Mouse (Mus musculus) CH12.LX (cell line): Measurements from ENCODE around the gene Elob. TPM values are rescaled to one million over a fixed set of nuclear protein-coding genes. Genes with fewer than 3 reads are reported as not detected.

ENCODE experiments used
- DNase-seq: peaks from one replicate; pipeline ENCODE4 v3.0.0-alpha.2; 2013; ENCODE audit errors: extremely low read depth
- H3K27ac ChIP-seq: 2 replicates; pipeline ENCODE4 v1.5.1; 2012; ENCODE audit warnings: low read depth, mild to moderate bottlenecking, control low read depth, moderate library complexity; ENCODE audit not compliant: insufficient read depth
- H3K27me3 ChIP-seq: replicated peaks from 2 replicates; pipeline ENCODE3; 2012; ENCODE audit warnings: inconsistent platforms
- H3K36me3 ChIP-seq, 2 experiments: replicated peaks in 1 of 2; 2 replicates each; pipeline versions ENCODE3 to v1.6.1; 2012; ENCODE audit warnings: inconsistent platforms in 1 of 2, low read length in 1 of 2, mild to moderate bottlenecking in 1 of 2, mixed read lengths in 1 of 2, moderate library complexity in 1 of 2; ENCODE audit not compliant: control insufficient read depth in 1 of 2, insufficient read depth in 1 of 2
- H3K4me1 ChIP-seq, 2 experiments: 2 replicates each; pipeline ENCODE4 v1.6.1; 2012; ENCODE audit warnings: inconsistent platforms in 1 of 2, moderate library complexity in 1 of 2; ENCODE audit not compliant: insufficient read depth in 2 of 2, control insufficient read depth in 1 of 2
- H3K4me2 ChIP-seq: 2 replicates; pipeline ENCODE4 v1.6.1; 2012; ENCODE audit warnings: low read depth, mild to moderate bottlenecking, control low read depth; ENCODE audit not compliant: poor library complexity, insufficient read depth, severe bottlenecking
- H3K4me3 ChIP-seq, 3 experiments: fragments of 150-350 bp in 1 of 3; sonication (generic) in 1 of 3; replicated peaks in 1 of 3; 2 replicates each; pipeline versions ENCODE3 to v1.5.1; 2011 to 2012; ENCODE audit warnings: low read depth in 2 of 3, low read length in 2 of 3, mild to moderate bottlenecking in 2 of 3, moderate library complexity in 2 of 3, control low read depth in 1 of 3, improper control_type of control experiment in 1 of 3, inconsistent platforms in 1 of 3, mixed read lengths in 1 of 3; ENCODE audit not compliant: poor library complexity in 1 of 3
- H3K79me2 ChIP-seq: replicated peaks from 2 replicates; pipeline ENCODE4 v1.6.1; 2012; ENCODE audit warnings: mild to moderate bottlenecking, moderate library complexity; ENCODE audit not compliant: control insufficient read depth, poor library complexity, insufficient read depth, severe bottlenecking; ENCODE audit errors: extremely low read depth
- H3K9ac ChIP-seq: 2 replicates; pipeline ENCODE4 v1.6.1; 2012; ENCODE audit warnings: low read depth, mild to moderate bottlenecking, control low read depth, moderate library complexity; ENCODE audit not compliant: insufficient read depth
- H3K9me3 ChIP-seq: replicated peaks from 2 replicates; pipeline ENCODE3; 2012; ENCODE audit warnings: low read length, inconsistent platforms, mixed read lengths
- BHLHE40 ChIP-seq: IDR thresholded peaks from 2 replicates; pipeline ENCODE4 v1.6.1; 2011; ENCODE audit warnings: mild to moderate bottlenecking, low read depth, low read length, improper control_type of control experiment
- CTCF ChIP-seq, 2 experiments: IDR thresholded peaks in 1 of 2; conservative IDR thresholded peaks in 1 of 2; 2 replicates each; pipeline ENCODE4 v1.5.1; 2011 to 2012; ENCODE audit warnings: low read depth in 2 of 2, low read length in 2 of 2, improper control_type of control experiment in 1 of 2, inconsistent platforms in 1 of 2, mild to moderate bottlenecking in 1 of 2, moderate library complexity in 1 of 2
- ELF1 ChIP-seq: IDR thresholded peaks from 2 replicates; pipeline ENCODE4 v1.6.1; 2014; ENCODE audit warnings: low read depth, mild to moderate bottlenecking, inconsistent platforms, low read length, improper control_type of control experiment
- IRF4 ChIP-seq: IDR thresholded peaks from 2 replicates; pipeline ENCODE4 v1.6.1; 2014; ENCODE audit warnings: low read depth, mild to moderate bottlenecking, inconsistent platforms, low read length, improper control_type of control experiment
- MAFK ChIP-seq: IDR thresholded peaks from 2 replicates; pipeline ENCODE4 v1.6.1; 2011; ENCODE audit warnings: low read length, improper control_type of control experiment; ENCODE audit not compliant: insufficient replicate concordance
- MAX ChIP-seq: IDR thresholded peaks from 2 replicates; pipeline ENCODE4 v1.6.1; 2011; ENCODE audit warnings: low read length, improper control_type of control experiment
- MXI1 ChIP-seq: IDR thresholded peaks from 2 replicates; pipeline ENCODE4 v1.6.1; 2011; ENCODE audit warnings: mild to moderate bottlenecking, low read depth, low read length, improper control_type of control experiment
- MYC ChIP-seq: IDR thresholded peaks from 2 replicates; pipeline ENCODE4 v1.6.1; 2011; ENCODE audit warnings: low read depth, mild to moderate bottlenecking, improper control_type of control experiment, low read length
- POLR2A ChIP-seq: IDR thresholded peaks from 2 replicates; pipeline ENCODE4 v1.6.1; 2011; ENCODE audit warnings: low read depth, mild to moderate bottlenecking, improper control_type of control experiment, low read length
- RAD21 ChIP-seq: IDR thresholded peaks from 2 replicates; pipeline ENCODE4 v1.6.1; 2011; ENCODE audit warnings: low read depth, mild to moderate bottlenecking, low read length, improper control_type of control experiment, moderate library complexity
- SMC3 ChIP-seq: IDR thresholded peaks from 2 replicates; pipeline ENCODE4 v1.6.1; 2011; ENCODE audit warnings: low read depth, low read length, improper control_type of control experiment
- TCF12 ChIP-seq: IDR thresholded peaks from 2 replicates; pipeline ENCODE4 v1.6.1; 2014; ENCODE audit warnings: low read depth, mild to moderate bottlenecking, inconsistent platforms, low read length, improper control_type of control experiment
- USF1 ChIP-seq: IDR thresholded peaks from 2 replicates; pipeline ENCODE4 v1.6.1; 2014; ENCODE audit warnings: low read depth, mild to moderate bottlenecking, inconsistent platforms, low read length, improper control_type of control experiment
- ZMIZ1 ChIP-seq: IDR thresholded peaks from 2 replicates; pipeline ENCODE4 v1.6.1; 2012; ENCODE audit warnings: low read depth, mild to moderate bottlenecking, inconsistent platforms, low read length, improper control_type of control experiment
- ZNF384 ChIP-seq: IDR thresholded peaks from 2 replicates; pipeline ENCODE4 v1.6.1; 2012; ENCODE audit warnings: low read depth, low read length, improper control_type of control experiment, inconsistent platforms
- dilution Hi-C: fragments of 300-500 bp; cut with MboI; formaldehyde crosslinking; loops from 2 replicates; pipeline ENCODE4 v1.14.3; 2020; ENCODE audit warnings: low sequenced_read_pairs; ENCODE audit not compliant: extremely low pct_unique_long_range_greater_than_20kb, extremely low pct_ligation_motif_present
- in situ Hi-C: fragments of 300-500 bp; cut with MboI; formaldehyde crosslinking; loops from 3 replicates; pipeline ENCODE4 v1.14.3; 2019; ENCODE audit warnings: low sequenced_read_pairs, low pct_ligation_motif_present, low pct_unique_long_range_greater_than_20kb, mixed read lengths
- polyA plus RNA-seq: library from polyadenylated mRNA; unstranded; fragments of >175 nt; gene quantifications from 2 replicates; pipeline ENCODE4 v1.2.1, GENCODE M21; 2012; ENCODE audit warnings: low read depth; ENCODE audit not compliant: insufficient read length
- total RNA-seq, 2 experiments: library from RNA; depleted of rRNA; stranded (reverse); fragments of 300-350 nt in 1 of 2; fragments of >200 nt in 1 of 2; gene quantifications; 2 replicates each; pipeline ENCODE4 v1.2.3; 2012 to 2014

Elob gene
- total and polyA plus RNA-seq, 3 experiments: 306 to 534 (median 386) TPM

GRCm38 (mm10) chr17:23843812-23844273 is 14.9 kb upstream of the Elob start, which contains the start of the genes Prss32 and Prss41:
Prss32 (plus strand) TSS chr17:23843855.
Prss41 (minus strand) TSS chr17:23844172.
- in situ Hi-C loops: no loop called here
- H3K4me2 ChIP-seq: peak within 1 kb of the TSS; percentile 13; the same call in 1 of the 2 replicates
- H3K4me1 ChIP-seq: peaks cover 4 to 5% of the 10 kb centered on the region in 2 experiments; a peak in 1 of 4 replicates
- DNase-seq: peak; percentile 48
- no peaks in the 10 kb centered on the region for H3K9me3 ChIP-seq
- no peaks in the 10 kb centered on the region for H3K27me3 ChIP-seq
- no peak within 1 kb of the TSS for H3K27ac ChIP-seq
- H3K4me3 ChIP-seq: peak within 1 kb of the TSS in 1 of 3 experiments; percentile 11
- no peaks in the 10 kb centered on the region for H3K79me2 ChIP-seq
- dilution Hi-C loops: no loop called here
- no peak within 1 kb of the TSS for H3K9ac ChIP-seq
- H3K36me3 ChIP-seq: no peaks in the 10 kb centered on the region
- TF ChIP-seq SMC3 (peak; percentile 40), BHLHE40 (peak; percentile 82), ELF1 (no peak), ZMIZ1 (no peak), MXI1 (no peak), MAX (0 out of 2 replicates have a peak, but pooled peaks have one; percentile 35), ZNF384 (no peak), IRF4 (no peak), USF1 (peak; percentile 31; the same call in 1 of the 2 replicates), CTCF (conservative IDR thresholded peaks at IDR 0.05 in 1 of 2, IDR thresholded peaks at IDR 0.05 in 1 of 2; ENCODE audit: low read depth in 2 of 2, low read length in 2 of 2) (peak; percentile 35 to 76; a peak in 3 of 4 replicates), POLR2A (no peak), RAD21 (peak; percentile 48), TCF12 (0 out of 2 replicates have a peak, but pooled peaks have one; percentile 37)

- no peak overlapping the region for H3K9ac ChIP-seq
- peak overlapping the region in 1 of 3 experiments; percentile 11 for H3K4me3 ChIP-seq
- DNase-seq: no peak
These were observed 14.3 kb upstream of the Elob start for GRCm38 (mm10) chr17:23843141-23843811.

More at GRCm38 (mm10) chr17:23843141-23843811, 14.3 kb upstream of the Elob start:
- H3K27me3 ChIP-seq: no peaks in the 10 kb centered on the region
- no peak; the same call in 1 of the 2 replicates for TF ChIP-seq RAD21
- TF ChIP-seq MYC: no peak
- TF ChIP-seq MAFK: no peak
- TF ChIP-seq SMC3: 0 out of 2 replicates have a peak, but pooled peaks have one; percentile 18
- peak in 1 of 2 experiments; percentile 50; a peak in 2 of 4 replicates for TF ChIP-seq CTCF (conservative IDR thresholded peaks at IDR 0.05 in 1 of 2, IDR thresholded peaks at IDR 0.05 in 1 of 2; ENCODE audit: low read depth in 2 of 2, low read length in 2 of 2)
- no peak for TF ChIP-seq IRF4
- TF ChIP-seq, all 38 proteins: peak for 2
- Histone ChIP-seq H3K36me3 (no peaks in the 10 kb centered on the region), H3K27ac (no peak overlapping the region), H3K9me3 (no peaks in the 10 kb centered on the region), H3K4me1 (peaks cover 4 to 5% of the 10 kb centered on the region in 2 experiments; a peak in 1 of 4 replicates), H3K4me2 (no peak overlapping the region), H3K79me2 (no peaks in the 10 kb centered on the region)
- in situ Hi-C loops: no loop called here
- dilution Hi-C loops: no loop called here
